Comparison of ENCODE assay signal across 9 mouse cellular contexts in genomic region chr8:87831567-87831966, GRCm38 (mm10).
DNase-seq lines count a peak whose midpoint lies in the region; ATAC-seq and TF ChIP-seq lines count a peak whose summit lies in the region.
"Had no signal": no experiment of that assay in that cellular context is flagged by ENCODE, and none has a peak within 500 bp of the region (broad histone marks: within the 10 kb centered on the region; RNA-seq: fewer than 3 reads in every experiment).

No protein-coding gene starts in this region.

- no peak overlapping the region for H3K4me2 ChIP-seq in kidney, postnatal 0 days (ENCODE audit: low read length)
- peak overlapping the region; percentile 3; the same call in 1 of the 2 replicates for H3K4me2 ChIP-seq in embryonic facial prominence, embryonic 12.5 days (replicated peaks)
- H3K4me2 ChIP-seq in neural tube, embryonic 15.5 days, result no peak overlapping the region

- no peaks in the 10 kb centered on the region for H3K9me3 ChIP-seq in kidney, postnatal 0 days (replicated peaks; ENCODE audit: low read length)
- no peaks in the 10 kb centered on the region for H3K9me3 ChIP-seq in embryonic facial prominence, embryonic 12.5 days
- no peaks in the 10 kb centered on the region for H3K9me3 ChIP-seq in neural tube, embryonic 15.5 days (replicated peaks)

- no peak overlapping the region for H3K4me3 ChIP-seq in kidney, postnatal 0 days (replicated peaks; ENCODE audit: low read depth, low read length)
- H3K4me3 ChIP-seq in kidney, adult 2 months (ENCODE audit: insufficient read depth, low read depth, low read length), result no peak overlapping the region
- no peak overlapping the region for H3K4me3 ChIP-seq in embryonic facial prominence, embryonic 12.5 days
- no peak overlapping the region for H3K4me3 ChIP-seq in neural tube, embryonic 15.5 days (replicated peaks)
- H3K4me3 ChIP-seq in cerebellum, adult 2 months (replicated peaks; ENCODE audit: insufficient read depth, low read depth, low read length), result no peak overlapping the region

- peak; percentile 61 for ATAC-seq in kidney, postnatal 0 days (replicated peaks; ENCODE audit: low FRiP score, low read depth)
- ATAC-seq in embryonic facial prominence, embryonic 12.5 days (ENCODE audit: insufficient number of reproducible peaks, insufficient read depth, low FRiP score, low TSS enrichment), result peak; percentile 13; the same call in 1 of the 2 replicates
- 0 out of 2 replicates have a peak, but pooled peaks have one; percentile 18 for ATAC-seq in neural tube, embryonic 15.5 days (ENCODE audit: low FRiP score)

- H3K9ac ChIP-seq in kidney, postnatal 0 days (ENCODE audit: low read depth, low read length), result 0 out of 2 replicates have a peak overlapping the region, but pooled peaks have one; percentile 41
- no peak overlapping the region for H3K9ac ChIP-seq in embryonic facial prominence, embryonic 12.5 days
- H3K9ac ChIP-seq in neural tube, embryonic 15.5 days (replicated peaks), result no peak overlapping the region
- H3K9ac ChIP-seq: liver, embryonic 14.5 days had no signal

- intact Hi-C loops in gastrocnemius, postnatal 14 days (cut with DNase I; ENCODE audit: low total_unique reads), result no loop called here

- H3K27ac ChIP-seq in kidney, postnatal 0 days, result peak overlapping the region; percentile 68
- H3K27ac ChIP-seq in kidney, adult 2 months (ENCODE audit: insufficient read depth, low read depth, low read length), result no peak overlapping the region
- H3K27ac ChIP-seq in embryonic facial prominence, embryonic 12.5 days, result peak overlapping the region; percentile 82
- H3K27ac ChIP-seq in neural tube, embryonic 15.5 days (replicated peaks), result peak overlapping the region; percentile 59
- H3K27ac ChIP-seq in cerebellum, adult 2 months (ENCODE audit: insufficient read depth, low read length), result no peak overlapping the region
- H3K27ac ChIP-seq: liver, embryonic 14.5 days had no signal

- no peak for DNase-seq in kidney, postnatal 0 days (ENCODE audit: low spot score)
- no peak for DNase-seq in kidney, adult 2 months
- DNase-seq in hindlimb bud, embryonic 11.5 days (ENCODE audit: extremely low spot score, low read depth, low spot score), result peak; percentile 68
- DNase-seq in adrenal gland, adult (ENCODE audit: inconsistent age in 2 of 2, low spot score in 1 of 2), result no peak
- no peak for DNase-seq in cerebellum, adult 2 months
- no peak for DNase-seq in gastrocnemius, postnatal 14 days

- H3K27me3 ChIP-seq in kidney, postnatal 0 days (ENCODE audit: insufficient read depth, low read length), result no peaks in the 10 kb centered on the region
- no peaks in the 10 kb centered on the region for H3K27me3 ChIP-seq in kidney, adult 2 months (replicated peaks; ENCODE audit: control insufficient read depth, insufficient read depth, low read length)
- no peaks in the 10 kb centered on the region for H3K27me3 ChIP-seq in embryonic facial prominence, embryonic 12.5 days
- H3K27me3 ChIP-seq in neural tube, embryonic 15.5 days (replicated peaks), result no peaks in the 10 kb centered on the region
- H3K27me3 ChIP-seq in cerebellum, adult 2 months (ENCODE audit: control insufficient read depth, insufficient read depth, low read length), result no peaks in the 10 kb centered on the region

- H3K36me3 ChIP-seq in kidney, postnatal 0 days (ENCODE audit: insufficient read depth, low read length), result no peaks in the 10 kb centered on the region
- no peaks in the 10 kb centered on the region for H3K36me3 ChIP-seq in kidney, adult 2 months (ENCODE audit: control insufficient read depth, insufficient read depth, low read length)
- no peaks in the 10 kb centered on the region for H3K36me3 ChIP-seq in embryonic facial prominence, embryonic 12.5 days
- H3K36me3 ChIP-seq in neural tube, embryonic 15.5 days, result no peaks in the 10 kb centered on the region

- whole genome bisulfite sequencing in kidney, postnatal 0 days, result 13% methylated on average over 5 of the region's 5 CpGs
- 40% methylated on average over 5 of the region's 5 CpGs for WGBS in kidney, adult 2 months
- 5% methylated on average over 5 of the region's 5 CpGs for WGBS in embryonic facial prominence, embryonic 12.5 days
- 15% methylated on average over 5 of the region's 5 CpGs for WGBS in neural tube, embryonic 15.5 days
- 52% methylated on average over 5 of the region's 5 CpGs for WGBS in cerebellum, adult 2 months

- peaks cover 34% of the 10 kb centered on the region for H3K4me1 ChIP-seq in kidney, postnatal 0 days (replicated peaks; ENCODE audit: insufficient read depth, low read length)
- H3K4me1 ChIP-seq in kidney, adult 2 months (ENCODE audit: control insufficient read depth, insufficient read depth, low read length), result no peaks in the 10 kb centered on the region
- peaks cover 74% of the 10 kb centered on the region for H3K4me1 ChIP-seq in embryonic facial prominence, embryonic 12.5 days
- H3K4me1 ChIP-seq in neural tube, embryonic 15.5 days, result peaks cover 65% of the 10 kb centered on the region
- no peaks in the 10 kb centered on the region for H3K4me1 ChIP-seq in cerebellum, adult 2 months (ENCODE audit: control insufficient read depth, insufficient read depth, low read length)

- no peak for TF ChIP-seq POLR2A in kidney, adult 2 months (IDR thresholded peaks at IDR 0.05; ENCODE audit: low read depth, low read length)
- no peak for TF ChIP-seq POLR2A in cerebellum, adult 2 months (IDR thresholded peaks at IDR 0.05; ENCODE audit: borderline replicate concordance, insufficient read depth, low read length)

- TF ChIP-seq CTCF in kidney, postnatal 0 days (IDR thresholded peaks at IDR 0.05; ENCODE audit: low read depth), result no peak
- TF ChIP-seq CTCF in kidney, adult 2 months (conservative IDR thresholded peaks at IDR 0.05; ENCODE audit: insufficient read depth, insufficient read length, low read depth, low read length), result no peak
- TF ChIP-seq CTCF in cerebellum, adult 2 months (IDR thresholded peaks at IDR 0.05; ENCODE audit: borderline replicate concordance, insufficient read depth, low read depth, low read length), result no peak

Comparison
In these comparisons a context has a peak if more than half of its experiments do, and no peak if none do; other contexts are left out.
1. H3K27ac ChIP-seq: peak in kidney, postnatal 0 days (single experiment), embryonic facial prominence, embryonic 12.5 days (single experiment) and neural tube, embryonic 15.5 days (single experiment); none in kidney, adult 2 months (single experiment) and cerebellum, adult 2 months (single experiment).
2. Peak in every context shown above with its lines, with median percentiles within 50 percentile points of each other: ATAC-seq.